ENCODE assay signal across 33 mouse cellular contexts in the genomic region with DNA sequence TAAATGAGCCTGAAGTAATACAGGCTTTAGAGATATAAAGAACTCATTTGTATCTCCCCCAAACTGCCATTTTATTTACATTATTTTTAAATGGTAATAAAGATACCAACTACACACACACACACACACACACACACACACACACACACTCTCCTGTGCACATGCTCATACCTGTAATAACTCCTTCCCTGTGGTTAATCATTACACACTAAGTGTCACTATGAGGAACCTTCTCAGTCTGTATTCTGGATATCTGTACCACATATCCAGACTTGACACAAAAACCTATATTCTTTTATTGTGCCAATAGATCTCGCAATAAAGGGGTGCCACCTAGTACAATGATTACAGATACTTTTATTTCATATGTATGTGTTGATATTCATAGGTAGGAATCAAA.
"Had no signal": no experiment of that assay in that cellular context is flagged by ENCODE, and none has a peak within 500 bp of the region (broad histone marks: within the 10 kb centered on the region; RNA-seq: fewer than 3 reads in every experiment).

No protein-coding gene starts in this region.

- H3K4me2 ChIP-seq: heart, embryonic 11.5 days; heart, embryonic 12.5 days; heart, embryonic 13.5 days; heart, embryonic 15.5 days; hindbrain, embryonic 12.5 days; hindbrain, embryonic 13.5 days; hindbrain, embryonic 14.5 days; hindbrain, embryonic 15.5 days; kidney, embryonic 15.5 days had no signal

- H3K9ac ChIP-seq: heart, embryonic 12.5 days; heart, embryonic 13.5 days; heart, embryonic 15.5 days; hindbrain, embryonic 12.5 days; hindbrain, embryonic 13.5 days; hindbrain, embryonic 14.5 days; hindbrain, embryonic 15.5 days; kidney, embryonic 15.5 days had no signal

- H3K27me3 ChIP-seq: heart, embryonic 12.5 days; heart, embryonic 13.5 days; heart, embryonic 15.5 days; hindbrain, embryonic 12.5 days; hindbrain, embryonic 13.5 days; hindbrain, embryonic 15.5 days; kidney, embryonic 15.5 days had no signal

- ATAC-seq: hindbrain, embryonic 16.5 days; hindbrain, postnatal 0 days; inflammation-experienced regulatory T-cells, adult 6 months had no signal

- H3K4me1 ChIP-seq: heart, embryonic 10.5 days; heart, embryonic 12.5 days; heart, embryonic 13.5 days; heart, embryonic 15.5 days; hindbrain, embryonic 10.5 days; hindbrain, embryonic 12.5 days; hindbrain, embryonic 13.5 days; hindbrain, embryonic 15.5 days; kidney, embryonic 15.5 days had no signal

- H3K27ac ChIP-seq: heart, embryonic 10.5 days; heart, embryonic 13.5 days; heart, embryonic 15.5 days; hindbrain, embryonic 10.5 days; hindbrain, embryonic 12.5 days; hindbrain, embryonic 13.5 days; hindbrain, embryonic 14.5 days; hindbrain, embryonic 15.5 days; hindbrain, postnatal 0 days; kidney, embryonic 15.5 days; kidney, postnatal 0 days; layer of hippocampus, adult 2 months; left cerebral cortex, adult 2 months had no signal

- DNase-seq: heart, postnatal 10 days; heart, postnatal 14 days; heart, postnatal 36 days; heart, postnatal 4 days; kidney, adult 11 months; kidney, adult 18-20 months; kidney, adult 2 months; kidney, adult 8-10 months; kidney, adult 9 months; kidney, postnatal 10 days; kidney, postnatal 14 days; kidney, postnatal 25 days; kidney, postnatal 36 days; kidney, postnatal 4 days; layer of hippocampus, adult 9-11 months; layer of hippocampus, postnatal 36 days had no signal

- H3K9me3 ChIP-seq: heart, embryonic 10.5 days; heart, embryonic 13.5 days; heart, embryonic 15.5 days; hindbrain, embryonic 10.5 days; hindbrain, embryonic 12.5 days; hindbrain, embryonic 13.5 days; hindbrain, embryonic 15.5 days; kidney, embryonic 15.5 days had no signal

- H3K4me3 ChIP-seq: heart, embryonic 10.5 days; heart, embryonic 12.5 days; heart, embryonic 13.5 days; heart, embryonic 15.5 days; hindbrain, embryonic 10.5 days; hindbrain, embryonic 12.5 days; hindbrain, embryonic 13.5 days; hindbrain, embryonic 15.5 days; kidney, embryonic 15.5 days; layer of hippocampus, adult 2 months; left cerebral cortex, adult 2 months had no signal
